Mouse (Mus musculus) stomach, embryonic 16.5 days (tissue): Measurements from ENCODE around the gene Lrriq1. TPM values are rescaled to one million over a fixed set of nuclear protein-coding genes. Genes with fewer than 3 reads are reported as not detected.

Experiments
- ATAC-seq: fragments of 200-750 bp; cut with Nextera tagmentation; 2 replicates; pipeline ENCODE4 v1.8.0; 2017; ENCODE audit warnings: moderate number of reproducible peaks, moderate TSS enrichment; ENCODE audit not compliant: insufficient read depth, low FRiP score
- H3K27ac ChIP-seq: fragments of 300-500 bp; sonication (generic); 2 replicates; pipeline ENCODE4 v1.5.1; 2014; ENCODE audit warnings: low read length
- H3K27me3 ChIP-seq: fragments of 300-500 bp; sonication (generic); 2 replicates; pipeline ENCODE4 v1.6.1; 2014; ENCODE audit warnings: low read length, control low read depth, mixed read lengths; ENCODE audit not compliant: control insufficient read depth, insufficient read depth
- H3K36me3 ChIP-seq: fragments of 300-500 bp; sonication (generic); 2 replicates; pipeline ENCODE4 v1.6.1; 2014; ENCODE audit warnings: low read length; ENCODE audit not compliant: control insufficient read depth, insufficient read depth
- H3K4me1 ChIP-seq: fragments of 300-500 bp; sonication (generic); 2 replicates; pipeline ENCODE4 v1.6.1; 2014; ENCODE audit warnings: low read length, control low read depth, mixed read lengths; ENCODE audit not compliant: control insufficient read depth, insufficient read depth
- H3K4me2 ChIP-seq: fragments of 300-500 bp; sonication (generic); 2 replicates; pipeline ENCODE4 v1.6.1; 2014; ENCODE audit warnings: low read depth, low read length, mixed read lengths
- H3K4me3 ChIP-seq: fragments of 300-500 bp; sonication (generic); replicated peaks from 2 replicates; pipeline ENCODE4 v1.5.1; 2014; ENCODE audit warnings: mild to moderate bottlenecking, low read length
- H3K9ac ChIP-seq: fragments of 300-500 bp; sonication (generic); 2 replicates; pipeline ENCODE4 v1.6.1; 2014; ENCODE audit warnings: low read length
- H3K9me3 ChIP-seq: fragments of 300-500 bp; sonication (generic); replicated peaks from 2 replicates; pipeline ENCODE4 v1.6.1; 2016; ENCODE audit warnings: low read length, control low read depth; ENCODE audit not compliant: control insufficient read depth
- WGBS: fragments of 180-500 bp; shearing (Covaris S2); extraction: QIAGEN DNeasy Blood & Tissue Kit; methylation state at CpG from one replicate; pipeline ENCODE4 v1.1.7; 2014; 5-methylcytosine and 5-hydroxymethylcytosine counted together
- polyA plus RNA-seq: library from polyadenylated mRNA; unstranded; fragments of >200 nt; fragmentation: Nextera tagmentation; extraction: Ambion mirVana; gene quantifications from 2 replicates; pipeline ENCODE4 v1.2.1, GENCODE M21; 2015

The Lrriq1 gene
- polyA plus RNA-seq, 1 experiment from 2014 or later, result 0.66 TPM

DNA sequence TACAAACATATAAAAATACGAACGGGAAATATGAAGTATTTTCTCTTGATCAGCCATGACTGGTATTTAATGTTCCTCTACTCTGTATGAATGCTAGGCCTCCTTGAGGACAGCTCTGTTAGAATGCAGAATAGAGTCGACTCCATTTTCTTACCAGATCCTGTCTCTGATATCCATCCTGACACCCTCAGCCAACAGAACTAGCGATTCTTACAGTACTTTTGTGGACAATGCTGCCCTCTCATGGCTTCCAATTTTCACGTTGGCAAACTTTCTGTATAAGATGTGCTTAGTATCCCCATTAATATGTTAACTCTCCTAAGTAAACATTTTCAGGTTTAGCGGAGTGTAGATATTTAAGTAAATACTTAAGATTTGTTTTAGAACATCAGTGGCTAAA is 94.6 kb downstream of the Lrriq1 start:
- H3K4me3 ChIP-seq, result no peak overlapping the region
- WGBS, result 35% methylated on average over 6 of the region's 6 CpGs
- no peak overlapping the region for H3K9ac ChIP-seq
- H3K9me3 ChIP-seq, result no peaks in the 10 kb centered on the region
- no peaks in the 10 kb centered on the region for H3K36me3 ChIP-seq
- peaks cover 3% of the 10 kb centered on the region; the same call in 1 of the 2 replicates for H3K4me1 ChIP-seq
- H3K4me2 ChIP-seq, result no peak overlapping the region
- H3K27me3 ChIP-seq, result no peaks in the 10 kb centered on the region
- no peak overlapping the region for H3K27ac ChIP-seq
- no peak for ATAC-seq

DNA sequence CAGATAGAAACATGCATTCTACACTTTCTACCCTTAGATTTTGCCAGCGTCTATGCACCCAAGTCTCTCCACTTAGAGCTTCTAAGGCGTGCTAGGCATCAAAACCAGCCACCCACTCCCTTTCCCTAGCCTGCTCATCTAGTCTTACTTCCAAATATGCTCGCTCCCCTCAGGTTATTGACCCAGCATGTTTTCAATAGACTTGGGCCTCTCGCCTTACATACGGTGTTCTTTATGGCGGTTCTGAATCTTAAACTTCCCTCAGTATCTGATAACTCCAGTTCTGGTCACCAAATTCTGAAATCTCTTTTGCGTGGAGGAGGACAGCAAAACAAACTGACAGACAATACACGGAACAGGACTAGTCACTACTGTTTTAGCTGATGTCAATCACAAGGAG is 95.5 kb downstream of the Lrriq1 start:
- Histone ChIP-seq H3K4me1 (no peaks in the 10 kb centered on the region), H3K27ac (no peak overlapping the region), H3K36me3 (no peaks in the 10 kb centered on the region), H3K4me3 (no peak overlapping the region), H3K4me2 (no peak overlapping the region), H3K9ac (no peak overlapping the region), H3K9me3 (no peaks in the 10 kb centered on the region), H3K27me3 (no peaks in the 10 kb centered on the region)
- ATAC-seq, result no peak
- 70% methylated on average over 8 of the region's 8 CpGs for WGBS

DNA sequence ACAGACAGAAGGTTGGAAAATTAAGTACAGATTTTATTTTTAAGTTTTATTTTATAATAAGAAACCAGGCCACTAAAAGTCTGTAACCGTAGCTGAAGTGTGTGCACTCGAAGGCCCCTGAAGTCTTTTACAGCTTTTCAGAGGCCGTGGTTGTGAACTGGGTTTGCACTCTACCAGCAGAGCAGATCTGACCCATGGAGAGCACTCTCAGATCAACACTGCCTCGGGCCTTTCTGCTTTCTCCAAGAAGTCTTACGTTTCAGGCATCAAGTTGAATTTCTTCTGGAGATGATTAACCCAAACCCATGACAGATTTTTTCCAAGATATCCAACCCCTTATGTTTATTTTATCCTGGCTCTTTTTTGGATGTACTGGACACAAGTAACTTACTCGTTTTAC is 121.5 kb downstream of the Lrriq1 start:
- no peak for ATAC-seq
- no peak overlapping the region for H3K27ac ChIP-seq
- H3K27me3 ChIP-seq, result no peaks in the 10 kb centered on the region
- H3K4me2 ChIP-seq, result no peak overlapping the region
- no peak overlapping the region for H3K4me3 ChIP-seq
- 56% methylated on average over 6 of the region's 6 CpGs for WGBS
- no peak overlapping the region for H3K9ac ChIP-seq
- H3K4me1 ChIP-seq, result no peaks in the 10 kb centered on the region
- H3K36me3 ChIP-seq, result no peaks in the 10 kb centered on the region
- no peaks in the 10 kb centered on the region for H3K9me3 ChIP-seq

DNA sequence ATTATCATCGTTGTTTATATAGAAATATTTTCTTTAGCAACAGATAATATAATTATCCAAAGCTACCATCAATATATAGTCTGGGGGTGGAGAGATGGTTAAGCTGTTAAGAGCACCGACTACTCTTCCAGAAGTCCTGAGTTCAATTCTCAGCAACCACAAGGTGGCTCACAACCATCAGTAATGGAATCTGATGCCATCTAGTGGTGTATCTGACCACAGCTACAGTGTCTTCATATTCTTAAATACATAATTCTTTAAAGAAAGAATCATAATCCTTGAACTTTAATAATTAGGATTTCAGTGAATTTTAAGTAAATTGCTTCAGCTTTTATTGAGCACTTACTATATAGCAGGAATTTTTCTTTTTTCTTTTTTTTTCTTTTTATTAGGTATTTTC is 128.0 kb downstream of the Lrriq1 start:
- Histone ChIP-seq H3K4me2 (no peak overlapping the region), H3K4me3 (no peak overlapping the region), H3K27me3 (no peaks in the 10 kb centered on the region), H3K4me1 (no peaks in the 10 kb centered on the region), H3K36me3 (no peaks in the 10 kb centered on the region), H3K9ac (no peak overlapping the region), H3K9me3 (no peaks in the 10 kb centered on the region), H3K27ac (no peak overlapping the region)
- WGBS, result 88% methylated on average over 2 of the region's 2 CpGs
- ATAC-seq, result no peak

DNA sequence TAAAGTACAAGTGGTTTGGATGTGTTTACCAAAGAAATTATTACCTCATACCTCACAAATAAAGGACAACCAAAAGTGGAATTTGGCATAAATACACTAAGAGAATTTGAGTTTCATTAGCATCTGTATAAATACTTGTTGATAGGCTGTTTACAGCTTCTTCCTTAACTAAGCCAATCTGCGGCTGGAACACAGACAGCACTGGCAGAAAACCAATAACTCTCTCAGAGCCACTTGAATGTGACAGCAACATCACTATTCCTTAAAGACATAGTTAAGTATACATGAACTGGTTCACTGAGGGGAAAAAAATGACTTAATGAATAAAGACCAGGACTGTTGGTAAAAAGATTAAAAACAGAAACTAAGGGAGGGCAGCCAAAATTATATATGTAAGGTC is 150.0 kb downstream of the Lrriq1 start:
- H3K9ac ChIP-seq, result no peak overlapping the region
- no peaks in the 10 kb centered on the region for H3K4me1 ChIP-seq
- H3K4me3 ChIP-seq, result no peak overlapping the region
- H3K27me3 ChIP-seq, result no peaks in the 10 kb centered on the region
- no peaks in the 10 kb centered on the region for H3K9me3 ChIP-seq
- ATAC-seq, result no peak
- no peak overlapping the region for H3K4me2 ChIP-seq
- no peaks in the 10 kb centered on the region for H3K36me3 ChIP-seq
- 38% methylated on average over 1 of the region's 1 CpGs for WGBS
- H3K27ac ChIP-seq, result no peak overlapping the region

DNA sequence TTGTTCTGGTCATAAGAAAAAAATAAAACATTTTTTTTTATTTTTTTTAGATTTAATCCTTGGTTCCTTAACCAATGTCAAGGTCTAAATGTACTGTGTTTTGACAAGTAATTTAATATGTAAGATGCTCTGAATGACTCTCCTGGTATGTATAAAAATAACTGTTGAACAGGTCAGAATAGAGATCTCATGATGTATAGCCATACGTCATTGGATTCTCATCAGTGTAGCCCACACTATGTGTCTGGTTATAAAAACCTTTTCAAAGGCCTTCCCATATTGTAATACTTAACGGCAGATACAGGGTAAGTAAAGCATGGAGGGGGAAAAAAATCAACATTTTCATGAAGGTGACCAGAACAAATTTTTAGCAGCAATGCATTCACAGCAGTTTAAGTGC is 186.5 kb downstream of the Lrriq1 start:
- no peak overlapping the region for H3K4me2 ChIP-seq
- 87% methylated on average over 2 of the region's 2 CpGs for WGBS

DNA sequence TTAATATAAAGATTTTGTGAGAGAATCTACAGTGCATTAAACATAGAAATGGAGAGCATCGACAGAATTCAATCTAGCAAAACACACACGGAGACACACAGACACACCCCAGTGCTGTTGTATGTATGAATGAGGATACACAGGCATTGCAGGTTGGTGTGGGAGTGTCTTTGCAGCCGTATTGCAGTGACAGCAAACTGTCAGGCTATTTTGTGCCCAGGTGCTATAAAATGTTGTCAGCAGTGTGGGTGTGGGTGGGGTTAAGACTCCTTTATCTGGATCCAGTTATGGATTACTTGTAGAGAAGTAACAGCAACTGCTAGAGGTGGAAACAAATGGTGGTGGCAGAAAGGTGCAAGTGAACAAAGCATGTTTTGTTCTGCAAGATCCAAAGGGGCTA is 189.5 kb downstream of the Lrriq1 start:
- Histone ChIP-seq H3K9me3 (no peaks in the 10 kb centered on the region), H3K27ac (no peak overlapping the region), H3K36me3 (no peaks in the 10 kb centered on the region), H3K4me3 (no peak overlapping the region), H3K4me2 (no peak overlapping the region), H3K4me1 (no peaks in the 10 kb centered on the region), H3K27me3 (no peaks in the 10 kb centered on the region), H3K9ac (no peak overlapping the region)
- WGBS, result 63% methylated on average over 3 of the region's 3 CpGs
- no peak for ATAC-seq

More for the DNA sequence above, 186.5 kb downstream of the Lrriq1 start:
- H3K9ac ChIP-seq, result no peak overlapping the region
- H3K9me3 ChIP-seq, result no peaks in the 10 kb centered on the region
- no peaks in the 10 kb centered on the region for H3K36me3 ChIP-seq
- ATAC-seq, result no peak
- no peak overlapping the region for H3K4me3 ChIP-seq
- no peaks in the 10 kb centered on the region for H3K4me1 ChIP-seq
- H3K27ac ChIP-seq, result no peak overlapping the region
- no peaks in the 10 kb centered on the region for H3K27me3 ChIP-seq

DNA sequence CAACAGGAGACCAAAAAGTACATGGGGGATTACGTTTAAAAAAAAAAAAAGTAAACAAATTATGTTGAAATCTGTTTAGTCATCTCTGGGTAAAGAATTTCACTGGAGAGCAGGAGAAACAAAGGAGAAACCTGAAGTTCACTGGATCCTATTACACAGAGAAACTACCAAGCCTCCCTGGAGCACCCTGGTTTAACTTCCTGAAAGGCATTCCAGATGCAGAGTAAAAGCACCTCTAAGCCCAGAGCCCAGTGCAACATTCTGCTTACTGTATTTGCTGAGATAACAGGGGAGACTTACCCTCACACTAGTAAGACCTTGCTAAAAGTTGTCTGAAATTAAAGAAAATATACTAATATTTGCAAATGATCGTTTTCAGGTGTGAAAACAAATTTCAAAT is 191.1 kb downstream of the Lrriq1 start:
- H3K4me2 ChIP-seq, result no peak overlapping the region
- no peaks in the 10 kb centered on the region for H3K9me3 ChIP-seq
- no peaks in the 10 kb centered on the region for H3K36me3 ChIP-seq
- H3K4me1 ChIP-seq, result no peaks in the 10 kb centered on the region
- WGBS, result 43% methylated on average over 2 of the region's 2 CpGs
- no peak overlapping the region for H3K9ac ChIP-seq
- no peak for ATAC-seq
- H3K27me3 ChIP-seq, result no peaks in the 10 kb centered on the region
- H3K27ac ChIP-seq, result no peak overlapping the region
- H3K4me3 ChIP-seq, result no peak overlapping the region

DNA sequence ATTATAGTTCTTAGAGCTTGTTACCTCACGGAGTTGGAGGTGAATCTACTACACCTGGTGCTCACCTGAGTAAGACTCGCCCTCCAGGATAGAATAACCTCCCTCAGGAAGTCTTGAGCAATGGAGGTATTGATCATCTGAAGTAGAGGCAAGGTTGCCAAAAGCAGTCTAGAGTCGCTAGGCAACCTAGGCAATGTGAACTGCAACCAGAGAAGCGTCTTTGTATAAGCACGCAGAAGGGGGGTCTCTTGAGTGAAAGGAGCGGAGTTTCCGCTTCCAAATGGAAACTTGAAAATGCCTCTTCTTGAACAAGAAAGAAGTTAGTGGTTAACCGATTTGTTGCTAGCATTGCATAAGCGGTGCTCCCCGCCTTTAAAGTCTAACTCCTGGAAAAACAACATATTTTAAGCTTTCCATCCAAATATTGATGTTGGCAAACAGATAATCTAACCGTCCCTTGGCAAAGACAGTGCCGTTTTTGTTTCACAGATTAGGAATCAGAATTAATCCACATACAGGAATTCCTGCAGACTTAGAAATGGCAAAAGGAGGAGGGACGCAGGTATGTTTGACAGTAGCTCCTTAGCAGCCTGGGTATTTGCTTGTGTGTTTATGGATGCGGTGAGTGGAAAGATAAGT is 201.0 kb downstream of the Lrriq1 start:
- no peaks in the 10 kb centered on the region for H3K4me1 ChIP-seq
- no peak overlapping the region for H3K9ac ChIP-seq
- no peak for ATAC-seq
- H3K9me3 ChIP-seq, result no peaks in the 10 kb centered on the region
- H3K4me3 ChIP-seq, result no peak overlapping the region
- no peak overlapping the region for H3K4me2 ChIP-seq
- 4% methylated on average over 14 of the region's 14 CpGs for WGBS
- peaks cover 40% of the 10 kb centered on the region for H3K27me3 ChIP-seq
- H3K36me3 ChIP-seq, result no peaks in the 10 kb centered on the region
- no peak overlapping the region for H3K27ac ChIP-seq
